Mouse (Mus musculus): ENCODE results near the gene Entpd8.

DNA sequence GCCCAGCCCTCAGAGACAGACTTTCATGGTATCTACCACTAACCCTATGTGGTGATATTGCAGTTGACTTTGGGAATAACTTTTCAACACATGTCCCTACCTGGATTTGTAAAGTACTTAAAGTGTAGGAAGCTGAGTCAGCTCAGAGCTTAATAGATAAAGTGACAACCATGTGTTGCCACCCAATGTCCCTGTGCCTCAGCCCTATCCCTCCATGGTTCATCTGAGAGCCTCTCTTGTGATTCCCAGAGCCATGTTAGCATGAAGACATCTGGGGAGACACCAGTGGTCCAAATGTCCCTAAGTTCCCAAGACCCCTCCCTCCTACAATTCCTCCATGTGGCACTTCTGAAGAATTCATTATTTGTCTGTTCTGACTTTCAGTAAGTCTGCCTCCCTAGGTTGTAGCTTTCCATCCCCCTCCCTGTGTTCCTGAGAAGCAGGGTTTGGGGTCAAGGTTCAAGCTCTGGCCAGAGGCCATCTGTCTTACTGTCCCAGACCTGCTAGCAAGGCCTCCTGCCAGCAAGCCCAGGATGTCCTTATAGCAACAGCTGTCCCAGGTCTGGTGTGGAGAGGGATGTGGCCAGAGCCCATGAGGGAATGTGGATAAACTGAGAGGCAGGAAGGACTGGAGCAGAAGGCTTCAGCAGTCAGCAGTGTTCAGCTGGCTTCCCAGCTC, 30.5 kb downstream of the Entpd8 start:
- TF ChIP-seq CHD2 (IDR thresholded peaks at IDR 0.05; ENCODE audit: low read depth, low read length), result no peak
- no peak for TF ChIP-seq MAFK (IDR thresholded peaks at IDR 0.05; ENCODE audit: insufficient read depth, low read depth, low read length)
- no peak for TF ChIP-seq ZNF384 (IDR thresholded peaks at IDR 0.05; ENCODE audit: low read depth, low read length)

Data from ES-E14 (cell line).